Mouse (Mus musculus): Measurements from ENCODE around the gene Zfp978. TPM values are rescaled to one million over a fixed set of nuclear protein-coding genes. Genes with fewer than 3 reads are reported as not detected.
"Not testable (repeated sequence)": the region's sequence is repeated elsewhere in the genome, so short reads cannot be mapped to it uniquely, and the experiment has no call there.

Gene Zfp978
- total RNA-seq, 2 experiments from 2014 or later = not detected

GRCm38 (mm10) chr4:147403931-147404913 lies 43.1 kb downstream of the Zfp978 start:
- intact Hi-C loops (cut with DNase I); DNase-seq (ENCODE audit: low spot score in 2 of 2): not testable (repeated sequence)

GRCm38 (mm10) chr4:147406735-147407462 lies 45.8 kb downstream of the Zfp978 start:
- intact Hi-C loops (cut with DNase I) = no loop called here
- DNase-seq (ENCODE audit: low spot score in 2 of 2) = no peak

GRCm38 (mm10) chr4:147407463-147407822 lies 46.3 kb downstream of the Zfp978 start:
- DNase-seq (ENCODE audit: low spot score in 2 of 2) = no peak
- intact Hi-C loops (cut with DNase I) = no loop called here

GRCm38 (mm10) chr4:147416365-147416764 lies 55.3 kb downstream of the Zfp978 start:
- DNase-seq (ENCODE audit: low spot score in 2 of 2); intact Hi-C loops (cut with DNase I): not testable (repeated sequence)

GRCm38 (mm10) chr4:147417157-147417778 lies 56.2 kb downstream of the Zfp978 start:
- no peak for DNase-seq (ENCODE audit: low spot score in 2 of 2)
- intact Hi-C loops (cut with DNase I) = no loop called here

GRCm38 (mm10) chr4:147417921-147418320 lies 56.8 kb downstream of the Zfp978 start:
- no peak for DNase-seq (ENCODE audit: low spot score in 2 of 2)
- intact Hi-C loops (cut with DNase I) = no loop called here

- DNase-seq (ENCODE audit: low spot score in 2 of 2); intact Hi-C loops (cut with DNase I): not testable (repeated sequence)
Observed at GRCm38 (mm10) chr4:147418333-147418732, 57.2 kb downstream of the Zfp978 start.

GRCm38 (mm10) chr4:147419190-147419589 lies 58.1 kb downstream of the Zfp978 start:
- DNase-seq (ENCODE audit: low spot score in 2 of 2); intact Hi-C loops (cut with DNase I): not testable (repeated sequence)

GRCm38 (mm10) chr4:147419756-147420590 lies 58.9 kb downstream of the Zfp978 start:
- DNase-seq (ENCODE audit: low spot score in 2 of 2); intact Hi-C loops (cut with DNase I): not testable (repeated sequence)

GRCm38 (mm10) chr4:147420794-147421193 lies 59.7 kb downstream of the Zfp978 start:
- DNase-seq (ENCODE audit: low spot score in 2 of 2) = no peak
- intact Hi-C loops (cut with DNase I) = no loop called here

GRCm38 (mm10) chr4:147421316-147421715 lies 60.2 kb downstream of the Zfp978 start:
- intact Hi-C loops (cut with DNase I); DNase-seq (ENCODE audit: low spot score in 2 of 2): not testable (repeated sequence)

- no peak for DNase-seq (ENCODE audit: low spot score in 2 of 2)
- intact Hi-C loops (cut with DNase I) = no loop called here
Observed at GRCm38 (mm10) chr4:147423140-147423539, 62.0 kb downstream of the Zfp978 start.

- no peak for DNase-seq (ENCODE audit: low spot score in 2 of 2)
- intact Hi-C loops (cut with DNase I) = no loop called here
Observed at GRCm38 (mm10) chr4:147423641-147424298, 62.7 kb downstream of the Zfp978 start.

- intact Hi-C loops (cut with DNase I); DNase-seq (ENCODE audit: low spot score in 2 of 2): not testable (repeated sequence)
Observed at GRCm38 (mm10) chr4:147424404-147424803, 63.3 kb downstream of the Zfp978 start.

GRCm38 (mm10) chr4:147425615-147426347 lies 64.7 kb downstream of the Zfp978 start:
- DNase-seq (ENCODE audit: low spot score in 2 of 2); intact Hi-C loops (cut with DNase I): not testable (repeated sequence)

GRCm38 (mm10) chr4:147430651-147431050 lies 69.5 kb downstream of the Zfp978 start:
- intact Hi-C loops (cut with DNase I) = no loop called here
- no peak for DNase-seq (ENCODE audit: low spot score in 2 of 2)

GRCm38 (mm10) chr4:147431696-147432442 lies 70.8 kb downstream of the Zfp978 start:
- DNase-seq (ENCODE audit: low spot score in 2 of 2); intact Hi-C loops (cut with DNase I): not testable (repeated sequence)

All from left cerebral cortex, postnatal 25 days (tissue).